11 mouse cellular contexts compared by ENCODE assay signal in the genomic region with DNA sequence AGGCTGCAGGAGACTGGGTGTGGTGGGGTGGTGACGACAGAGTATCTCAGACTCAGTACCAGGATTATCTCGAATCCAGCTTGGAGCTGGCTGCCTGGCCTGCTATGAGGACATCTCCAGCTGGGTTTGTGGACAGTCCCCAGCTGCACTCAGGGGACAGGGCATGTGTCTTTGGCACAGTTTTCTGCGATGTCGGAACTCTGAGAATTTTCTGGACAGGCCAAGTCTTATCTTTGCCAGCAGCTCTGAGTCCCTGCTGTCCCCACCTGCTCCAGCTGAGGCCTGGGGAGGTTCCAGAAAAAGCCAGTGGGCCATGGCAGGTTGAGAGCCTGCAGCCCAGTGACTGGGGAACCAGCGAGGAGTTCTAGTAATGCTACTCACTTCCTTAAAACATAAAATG.
DNase-seq lines count a peak whose midpoint lies in the region; ATAC-seq and TF ChIP-seq lines count a peak whose summit lies in the region.
"Had no signal": no experiment of that assay in that cellular context is flagged by ENCODE, and none has a peak within 500 bp of the region (broad histone marks: within the 10 kb centered on the region; RNA-seq: fewer than 3 reads in every experiment).

No protein-coding gene starts in this region.

- no peak overlapping the region for H3K4me2 ChIP-seq in heart, embryonic 16.5 days (ENCODE audit: low read depth, low read length)
- H3K4me2 ChIP-seq in midbrain, embryonic 11.5 days, result no peak overlapping the region
- H3K4me2 ChIP-seq: liver, embryonic 11.5 days had no signal

- no peak for TF ChIP-seq CTCF in layer of hippocampus, adult 2 months (conservative IDR thresholded peaks at IDR 0.05)

- DNase-seq in layer of hippocampus, adult 2 months (ENCODE audit: low spot score in 2 of 2), result no peak
- DNase-seq in layer of hippocampus, postnatal 14 days (ENCODE audit: low spot score in 2 of 2), result no peak
- DNase-seq in cerebellum, adult 18-20 months, result peak; percentile 58 to 59
- peak; percentile 71 to 73 for DNase-seq in cerebellum, postnatal 25 days
- DNase-seq in retina, embryonic 14.5 days (ENCODE audit: low spot score), result no peak
- no peak for DNase-seq in left cerebral cortex, adult 11 months (ENCODE audit: low spot score)
- DNase-seq in midbrain, embryonic 11.5 days (ENCODE audit: low spot score, missing footprints), result no peak
- DNase-seq: spleen, adult 18-20 months had no signal

- peaks cover 13% of the 10 kb centered on the region for H3K4me1 ChIP-seq in heart, embryonic 16.5 days (ENCODE audit: control insufficient read depth, insufficient read depth, low read length)
- no peaks in the 10 kb centered on the region for H3K4me1 ChIP-seq in midbrain, embryonic 11.5 days (ENCODE audit: control insufficient read depth, insufficient read depth, low read length)

- peak overlapping the region; percentile 37; the same call in 1 of the 2 replicates for H3K27ac ChIP-seq in layer of hippocampus, adult 2 months
- no peak overlapping the region for H3K27ac ChIP-seq in heart, embryonic 16.5 days (ENCODE audit: low read length)
- H3K27ac ChIP-seq in midbrain, embryonic 11.5 days (ENCODE audit: low read depth, low read length), result no peak overlapping the region
- H3K27ac ChIP-seq: kidney, postnatal 0 days had no signal

- H3K9ac ChIP-seq in heart, embryonic 16.5 days (ENCODE audit: low read length), result 0 out of 2 replicates have a peak overlapping the region, but pooled peaks have one; percentile 9
- H3K9ac ChIP-seq in midbrain, embryonic 11.5 days (ENCODE audit: low read length), result no peak overlapping the region

- no peak; the same call in 1 of the 2 replicates for ATAC-seq in heart, embryonic 16.5 days (replicated peaks; ENCODE audit: extremely low read depth, insufficient read depth, low FRiP score)
- no peak for ATAC-seq in midbrain, embryonic 11.5 days (ENCODE audit: low FRiP score)

- 43% methylated on average over 5 of the region's 5 CpGs for WGBS in heart, embryonic 16.5 days
- 89% methylated on average over 5 of the region's 5 CpGs for WGBS in midbrain, embryonic 11.5 days

- peaks cover 2% of the 10 kb centered on the region; the same call in 1 of the 2 replicates for H3K9me3 ChIP-seq in heart, embryonic 16.5 days (replicated peaks; ENCODE audit: control insufficient read depth, low read length)
- no peaks in the 10 kb centered on the region for H3K9me3 ChIP-seq in midbrain, embryonic 11.5 days (ENCODE audit: control insufficient read depth, low read length)

- no peak overlapping the region for H3K4me3 ChIP-seq in layer of hippocampus, adult 2 months
- no peak overlapping the region for H3K4me3 ChIP-seq in heart, embryonic 16.5 days (ENCODE audit: low read length)
- H3K4me3 ChIP-seq in midbrain, embryonic 11.5 days (ENCODE audit: low read depth, low read length), result no peak overlapping the region

- no peaks in the 10 kb centered on the region for H3K36me3 ChIP-seq in heart, embryonic 16.5 days (ENCODE audit: control insufficient read depth, insufficient read depth)
- no peaks in the 10 kb centered on the region for H3K36me3 ChIP-seq in midbrain, embryonic 11.5 days (ENCODE audit: control insufficient read depth, insufficient read depth, low read length)

- H3K27me3 ChIP-seq in heart, embryonic 16.5 days (ENCODE audit: control insufficient read depth, insufficient read depth, low read length), result no peaks in the 10 kb centered on the region
- no peaks in the 10 kb centered on the region for H3K27me3 ChIP-seq in midbrain, embryonic 11.5 days (ENCODE audit: control insufficient read depth, insufficient read depth, low read length)

Comparison
In these comparisons a context has a peak if more than half of its experiments do, and no peak if none do; other contexts are left out.
1. DNase-seq: peak in cerebellum, adult 18-20 months (2 of 2) and cerebellum, postnatal 25 days (2 of 2); none in layer of hippocampus, adult 2 months (0 of 2), layer of hippocampus, postnatal 14 days (0 of 2), retina, embryonic 14.5 days (single experiment), left cerebral cortex, adult 11 months (single experiment) and midbrain, embryonic 11.5 days (single experiment).